Mouse (Mus musculus) Patski (cell line): ENCODE data around the gene Per1. TPM values are rescaled to one million over a fixed set of nuclear protein-coding genes. Genes with fewer than 3 reads are reported as not detected.

Experiments used
- ATAC-seq: fragments of 100-300 bp; one replicate; pipeline ENCODE4 v1.8.0; 2021
- CTCF ChIA-PET: fragments of 350-600 bp; sonication (Branson Sonifier 250); formaldehyde crosslinking; loops from one replicate; lab custom pipeline; 2022; ENCODE audit warnings: inconsistent platforms; lab: Charles Lee
- POLR2A ChIA-PET: fragments of 350-600 bp; sonication (Branson Sonifier 250); formaldehyde crosslinking; loops from one replicate; lab custom pipeline; 2022; ENCODE audit warnings: antibody characterized with exemption, inconsistent platforms; lab: Charles Lee
- DNase-seq: peaks from one replicate; pipeline ENCODE4 v3.0.0-alpha.2; 2011; ENCODE audit warnings: low read depth, low spot score
- H3K27me3 ChIP-seq: fragments of 371-371 bp; one replicate; pipeline ENCODE4 v1.5.1; 2021
- CTCF ChIP-seq: fragments of 100-300 bp; IDR thresholded peaks from one replicate; pipeline ENCODE4 v1.5.1; 2021
- in situ Hi-C: fragments of 300-500 bp; cut with MboI; formaldehyde crosslinking; loops from 3 replicates; pipeline ENCODE4 v1.11.1; 2018; ENCODE audit warnings: low pct_unique_long_range_greater_than_20kb, mixed read lengths
- polyA plus RNA-seq: library from polyadenylated mRNA; unstranded; gene quantifications from one replicate; pipeline ENCODE4 v1.2.3, GENCODE M21; 2021

The Per1 gene
- polyA plus RNA-seq, 1 experiment from 2014 or later: 10.8 TPM

GRCm38 (mm10) chr11:69063413-69064201 lies 31.4 kb upstream of the Per1 start:
- ATAC-seq (no peak), DNase-seq (no peak)
- in situ Hi-C loops: loop anchor here (10.0 kb wide), 1 partner anchor 181 kb away; no protein-coding TSS in a partner anchor
- TF ChIP-seq CTCF: no peak
- ChIA-PET POLR2A (interaction anchor here (0.6 to 2.9 kb wide), 5 partner anchors 31 to 346 kb away, joined by 3 to 20 read pairs (median 6); partner anchors contain the start of gene 9130213A22Rik), CTCF (interaction anchor here (0.7 to 6.7 kb wide), 9 partner anchors 19 to 59 kb away, joined by 3 to 78 read pairs (median 6); partner anchors contain the start of genes 9130213A22Rik, Aloxe3, Hes7 and Per1)
- no peaks in the 10 kb centered on the region for H3K27me3 ChIP-seq

GRCm38 (mm10) chr11:69064259-69065133 lies 30.5 kb upstream of the Per1 start:
- CTCF ChIA-PET: interaction anchor here (1.0 to 6.7 kb wide), 7 partner anchors 23 to 59 kb away, joined by 3 to 78 read pairs (median 9); partner anchors contain the start of genes 9130213A22Rik, Aloxe3, Hes7 and Per1
- POLR2A ChIA-PET: interaction anchor here (1.1 to 2.9 kb wide), 2 partner anchors 36 to 58 kb away, joined by 6 to 20 read pairs; partner anchors contain the start of gene 9130213A22Rik
- TF ChIP-seq CTCF: no peak
- in situ Hi-C loops: loop anchor here (5.0 to 10.0 kb wide), 2 partner anchors 58 to 180 kb away; partner anchors contain the start of genes 9130213A22Rik and Hes7
- DNase-seq (no peak), ATAC-seq (no peak)
- no peaks in the 10 kb centered on the region for H3K27me3 ChIP-seq

- no peak for TF ChIP-seq CTCF
- CTCF ChIA-PET: interaction anchor here (6.7 kb wide), 1 partner anchor 58 kb away, joined by 78 read pairs; the partner anchor contains the start of genes 9130213A22Rik, Aloxe3 and Hes7
- ATAC-seq: no peak
- no peaks in the 10 kb centered on the region for H3K27me3 ChIP-seq
- POLR2A ChIA-PET: interaction anchor here (0.7 to 2.9 kb wide), 2 partner anchors 57 to 1549 kb away, joined by 5 to 20 read pairs; partner anchors contain the start of gene 9130213A22Rik
- in situ Hi-C loops: loop anchor here (5.0 to 10.0 kb wide), 2 partner anchors 57 to 179 kb away; partner anchors contain the start of genes 9130213A22Rik and Hes7
- no peak for DNase-seq
These were observed 29.6 kb upstream of the Per1 start for GRCm38 (mm10) chr11:69065394-69065925.

GRCm38 (mm10) chr11:69066163-69066861 lies 28.7 kb upstream of the Per1 start:
- DNase-seq: no peak
- no peak for ATAC-seq

GRCm38 (mm10) chr11:69066956-69067355 lies 28.1 kb upstream of the Per1 start:
- POLR2A ChIA-PET: interaction anchor here (0.6 to 1.6 kb wide), 4 partner anchors 21 to 56 kb away, joined by 3 to 4 read pairs (median 4); partner anchors contain the start of gene Vamp2
- CTCF ChIA-PET: interaction anchor here (0.7 to 6.7 kb wide), 13 partner anchors 10 to 56 kb away, joined by 3 to 78 read pairs (median 4); partner anchors contain the start of genes 9130213A22Rik, Aloxe3 and Hes7
- no peak for TF ChIP-seq CTCF
- in situ Hi-C loops: loop anchor here (5.0 to 10.0 kb wide), 2 partner anchors 55 to 178 kb away; partner anchors contain the start of genes 9130213A22Rik and Hes7
- ATAC-seq (no peak), DNase-seq (no peak)
- no peaks in the 10 kb centered on the region for H3K27me3 ChIP-seq

More at GRCm38 (mm10) chr11:69066163-69066861, 28.7 kb upstream of the Per1 start:
- H3K27me3 ChIP-seq: no peaks in the 10 kb centered on the region
- ChIA-PET CTCF (interaction anchor here (0.7 to 6.7 kb wide), 11 partner anchors 13 to 57 kb away, joined by 3 to 78 read pairs (median 4); partner anchors contain the start of genes 9130213A22Rik, Aloxe3 and Hes7), POLR2A (interaction anchor here (0.6 to 1.3 kb wide), 3 partner anchors 22 to 1550 kb away, joined by 4 to 5 read pairs (median 4); partner anchors contain the start of gene Vamp2)
- TF ChIP-seq CTCF: no peak
- in situ Hi-C loops: loop anchor here (5.0 to 10.0 kb wide), 2 partner anchors 56 to 178 kb away; partner anchors contain the start of genes 9130213A22Rik and Hes7

- no peak for DNase-seq
- H3K27me3 ChIP-seq: no peaks in the 10 kb centered on the region
- CTCF ChIA-PET: interaction anchor here (0.9 to 6.7 kb wide), 11 partner anchors 9 to 55 kb away, joined by 3 to 78 read pairs (median 4); partner anchors contain the start of genes 9130213A22Rik, Aloxe3 and Hes7
- ATAC-seq: no peak
- no peak for TF ChIP-seq CTCF
- in situ Hi-C loops: loop anchor here (5.0 to 10.0 kb wide), 2 partner anchors 55 to 177 kb away; partner anchors contain the start of genes 9130213A22Rik and Hes7
- POLR2A ChIA-PET: interaction anchor here (1.1 to 1.6 kb wide), 4 partner anchors 20 to 54 kb away, joined by 3 to 4 read pairs (median 3); partner anchors contain the start of genes 9130213A22Rik and Vamp2
These were observed 27.4 kb upstream of the Per1 start for GRCm38 (mm10) chr11:69067601-69068000.

GRCm38 (mm10) chr11:69070093-69070492 lies 24.9 kb upstream of the Per1 start:
- CTCF ChIA-PET: interaction anchor here (0.9 kb wide), 1 partner anchor 33 kb away, joined by 3 read pairs; no protein-coding TSS in a partner anchor
- ATAC-seq (no peak), DNase-seq (no peak)
- POLR2A ChIA-PET: interaction anchor here (1.1 kb wide), 1 partner anchor 54 kb away, joined by 3 read pairs; no protein-coding TSS in a partner anchor
- in situ Hi-C loops: no loop called here
- TF ChIP-seq CTCF: no peak
- no peaks in the 10 kb centered on the region for H3K27me3 ChIP-seq

GRCm38 (mm10) chr11:69070590-69071222 lies 24.3 kb upstream of the Per1 start, which contains the start of gene Tmem107:
Tmem107 (plus strand) TSS chr11:69070806.
- ChIA-PET CTCF (interaction anchor here (0.9 to 1.1 kb wide), 3 partner anchors 22 to 51 kb away, joined by 3 to 4 read pairs (median 3); partner anchors contain the start of gene 9130213A22Rik), POLR2A (interaction anchor here (1.7 kb wide), 1 partner anchor 51 kb away, joined by 9 read pairs; the partner anchor contains the start of gene 9130213A22Rik)
- DNase-seq: no peak
- H3K27me3 ChIP-seq: no peaks in the 10 kb centered on the region
- ATAC-seq: peak; percentile 41
- in situ Hi-C loops: no loop called here
- no peak for TF ChIP-seq CTCF
